Mouse (Mus musculus) heart, embryonic 12.5 days (tissue): ENCODE data around the gene Tbc1d4. TPM values are rescaled to one million over a fixed set of nuclear protein-coding genes. Genes with fewer than 3 reads are reported as not detected.
"Not testable (repeated sequence)": the region's sequence is repeated elsewhere in the genome, so short reads cannot be mapped to it uniquely, and the experiment has no call there.

Experiments
- ATAC-seq: fragments of 200-750 bp; cut with Nextera tagmentation; 2 replicates; pipeline ENCODE4 v1.8.0; 2017; ENCODE audit warnings: moderate TSS enrichment, moderate library complexity; ENCODE audit not compliant: insufficient number of reproducible peaks, low FRiP score
- H3K27ac ChIP-seq: fragments of 300-500 bp; sonication (generic); 2 replicates; pipeline ENCODE4 v1.5.1; 2016; ENCODE audit warnings: mild to moderate bottlenecking, moderate library complexity; ENCODE audit not compliant: poor library complexity, severe bottlenecking
- H3K27me3 ChIP-seq: fragments of 300-500 bp; sonication (generic); replicated peaks from 2 replicates; pipeline ENCODE4 v1.6.1; 2016; ENCODE audit warnings: mild to moderate bottlenecking, moderate library complexity
- H3K36me3 ChIP-seq: fragments of 300-500 bp; sonication (generic); 2 replicates; pipeline ENCODE4 v1.6.1; 2016; ENCODE audit warnings: mild to moderate bottlenecking, moderate library complexity
- H3K4me1 ChIP-seq: fragments of 300-500 bp; sonication (generic); replicated peaks from 2 replicates; pipeline ENCODE4 v1.6.1; 2016; ENCODE audit warnings: mild to moderate bottlenecking
- H3K4me2 ChIP-seq: fragments of 300-500 bp; sonication (generic); 2 replicates; pipeline ENCODE4 v1.6.1; 2016; ENCODE audit warnings: mild to moderate bottlenecking, moderate library complexity
- H3K4me3 ChIP-seq: fragments of 300-500 bp; sonication (generic); 2 replicates; pipeline ENCODE4 v1.5.1; 2016; ENCODE audit warnings: mild to moderate bottlenecking
- H3K9ac ChIP-seq: fragments of 300-500 bp; sonication (generic); 2 replicates; pipeline ENCODE4 v1.6.1; 2016; ENCODE audit warnings: mild to moderate bottlenecking, moderate library complexity
- H3K9me3 ChIP-seq: fragments of 300-500 bp; sonication (generic); replicated peaks from 2 replicates; pipeline ENCODE4 v1.6.1; 2016; ENCODE audit warnings: mild to moderate bottlenecking, moderate library complexity
- WGBS: fragments of 180-500 bp; shearing (Covaris S2); methylation state at CpG from one replicate; pipeline ENCODE4 v1.1.7; 2016; 5-methylcytosine and 5-hydroxymethylcytosine counted together
- polyA plus RNA-seq: library from polyadenylated mRNA; unstranded; fragments of >200 nt; fragmentation: Nextera tagmentation; extraction: Ambion mirVana; gene quantifications from 2 replicates; pipeline ENCODE4 v1.2.1, GENCODE M21; 2016

Gene Tbc1d4
- polyA plus RNA-seq, 1 experiment from 2014 or later: 28.8 TPM

DNA sequence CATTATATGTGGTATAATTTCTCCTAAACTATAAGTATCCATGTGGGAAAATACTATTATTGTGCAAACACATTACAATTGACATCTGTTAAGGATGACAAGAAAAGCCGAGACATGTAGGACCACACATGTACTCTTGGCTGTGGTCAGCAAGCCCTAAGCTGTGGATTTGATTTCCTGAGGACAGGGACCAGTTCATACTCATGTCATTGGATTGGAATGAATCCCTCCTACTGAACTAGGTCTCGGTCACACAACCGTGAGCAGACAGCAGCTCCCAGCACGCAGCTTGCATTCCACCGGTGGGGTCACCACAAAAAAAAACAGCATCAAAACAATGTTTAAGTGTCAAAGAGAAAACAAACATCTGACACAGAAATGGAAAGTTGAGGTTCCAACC lies 15.0 kb downstream of the Tbc1d4 start:
- 0 out of 2 replicates have a peak, but pooled peaks cover 4% of the 10 kb centered on the region for H3K9me3 ChIP-seq
- no peak overlapping the region for H3K9ac ChIP-seq
- WGBS: 66% methylated on average over 5 of the region's 5 CpGs
- no peaks in the 10 kb centered on the region for H3K27me3 ChIP-seq
- H3K27ac ChIP-seq: no peak overlapping the region
- H3K4me2 ChIP-seq: no peak overlapping the region
- ATAC-seq: no peak
- H3K4me3 ChIP-seq: no peak overlapping the region
- H3K4me1 ChIP-seq: peaks cover 11% of the 10 kb centered on the region
- peaks cover 3% of the 10 kb centered on the region; the same call in 1 of the 2 replicates for H3K36me3 ChIP-seq

DNA sequence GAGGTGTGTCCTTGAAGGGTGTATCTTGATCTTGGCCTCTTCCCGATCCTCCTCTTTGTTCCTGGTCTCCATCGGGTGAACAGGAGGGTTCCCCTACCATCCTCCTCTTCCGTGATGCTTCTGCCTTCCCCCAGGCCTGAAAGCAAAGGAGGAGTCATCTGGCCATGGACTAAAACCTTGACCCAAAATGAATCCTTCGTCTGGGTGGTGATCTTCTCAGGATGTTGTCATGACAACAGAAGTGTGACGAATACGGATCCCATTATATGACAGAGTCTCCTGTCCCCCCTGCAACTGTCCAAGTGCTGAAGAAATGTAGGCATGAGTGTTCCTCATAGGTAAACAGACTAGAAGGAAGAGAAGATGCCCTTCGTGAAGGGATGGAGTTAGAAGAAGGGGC lies 15.7 kb downstream of the Tbc1d4 start:
- Histone ChIP-seq H3K4me3 (no peak overlapping the region), H3K4me2 (no peak overlapping the region), H3K27me3 (no peaks in the 10 kb centered on the region), H3K9ac (no peak overlapping the region), H3K4me1 (peaks cover 13% of the 10 kb centered on the region), H3K27ac (no peak overlapping the region), H3K36me3 (peaks cover 3% of the 10 kb centered on the region; the same call in 1 of the 2 replicates), H3K9me3 (0 out of 2 replicates have a peak, but pooled peaks cover 4% of the 10 kb centered on the region)
- 82% methylated on average over 7 of the region's 7 CpGs for WGBS
- no peak for ATAC-seq

- no peaks in the 10 kb centered on the region for H3K27me3 ChIP-seq
- no peak overlapping the region for H3K4me3 ChIP-seq
- 0 out of 2 replicates have a peak, but pooled peaks cover 4% of the 10 kb centered on the region for H3K9me3 ChIP-seq
- H3K4me2 ChIP-seq: no peak overlapping the region
- H3K36me3 ChIP-seq: peaks cover 3% of the 10 kb centered on the region; the same call in 1 of the 2 replicates
- no peak overlapping the region for H3K27ac ChIP-seq
- 79% methylated on average over 5 of the region's 5 CpGs for WGBS
- peaks cover 30% of the 10 kb centered on the region for H3K4me1 ChIP-seq
- no peak overlapping the region for H3K9ac ChIP-seq
- ATAC-seq: no peak
Measured at GRCm38 (mm10) chr14:101591101-101591500, 17.9 kb downstream of the Tbc1d4 start.

DNA sequence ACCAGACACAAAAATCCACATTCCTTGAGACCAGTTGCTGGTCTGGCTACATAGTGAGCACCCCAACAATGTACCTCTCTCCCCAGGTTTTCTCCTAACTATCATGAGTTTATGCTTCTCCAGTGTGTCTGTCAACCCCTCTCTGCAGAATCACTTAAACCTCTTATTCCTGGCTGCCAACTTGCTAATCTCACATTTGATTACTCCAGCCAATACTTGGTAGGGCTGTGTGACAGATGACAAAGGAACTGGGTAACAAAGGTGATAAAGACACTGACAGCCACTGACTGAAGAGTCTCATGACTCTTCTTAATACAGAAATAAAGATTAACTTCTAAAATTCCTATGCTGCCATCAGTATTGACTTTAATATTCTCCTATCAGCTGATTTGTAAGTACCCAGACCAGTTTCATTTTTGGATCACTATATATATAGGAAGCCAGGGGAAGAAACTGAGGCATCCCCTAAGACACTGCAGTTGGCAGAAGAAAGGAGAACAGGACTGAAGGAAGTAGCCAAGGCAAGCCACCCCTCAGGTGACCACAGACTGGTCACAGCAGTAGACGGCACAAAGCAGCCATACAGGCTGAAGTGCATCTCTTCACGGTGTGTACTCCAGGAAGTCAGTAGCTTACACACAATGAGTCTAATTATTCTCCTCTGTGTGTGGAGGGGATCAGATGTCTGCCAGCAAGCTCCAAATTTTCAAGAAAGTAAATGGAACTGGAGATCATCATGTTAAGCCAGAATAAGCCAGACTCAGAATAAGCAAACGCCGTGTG lies 20.6 kb downstream of the Tbc1d4 start:
- H3K9me3 ChIP-seq, H3K4me2 ChIP-seq, H3K4me3 ChIP-seq, H3K9ac ChIP-seq, H3K27ac ChIP-seq, H3K27me3 ChIP-seq, ATAC-seq, H3K36me3 ChIP-seq: not testable (repeated sequence)
- peaks cover 32% of the 10 kb centered on the region for H3K4me1 ChIP-seq
- WGBS: 48% methylated on average over 3 of the region's 4 CpGs

GRCm38 (mm10) chr14:101587366-101588040 lies 21.5 kb downstream of the Tbc1d4 start:
- H3K36me3 ChIP-seq, H3K9me3 ChIP-seq, H3K27ac ChIP-seq, ATAC-seq, H3K4me3 ChIP-seq, H3K9ac ChIP-seq, H3K27me3 ChIP-seq, H3K4me2 ChIP-seq: not testable (repeated sequence)
- H3K4me1 ChIP-seq: peaks cover 32% of the 10 kb centered on the region
- 76% methylated on average over 4 of the region's 6 CpGs for WGBS

GRCm38 (mm10) chr14:101586096-101586495 lies 22.9 kb downstream of the Tbc1d4 start:
- H3K27me3 ChIP-seq: no peaks in the 10 kb centered on the region
- H3K9ac ChIP-seq: no peak overlapping the region
- H3K27ac ChIP-seq: peak overlapping the region; percentile 10
- H3K36me3 ChIP-seq: peaks cover 8% of the 10 kb centered on the region; the same call in 1 of the 2 replicates
- 0 out of 2 replicates have a peak, but pooled peaks cover 4% of the 10 kb centered on the region for H3K9me3 ChIP-seq
- H3K4me1 ChIP-seq: peaks cover 32% of the 10 kb centered on the region
- H3K4me3 ChIP-seq: no peak overlapping the region
- no peak overlapping the region for H3K4me2 ChIP-seq
- ATAC-seq: no peak
- 33% methylated on average over 7 of the region's 7 CpGs for WGBS

GRCm38 (mm10) chr14:101575651-101576050 lies 33.3 kb downstream of the Tbc1d4 start:
- no peak overlapping the region for H3K9ac ChIP-seq
- no peak overlapping the region for H3K4me3 ChIP-seq
- H3K27ac ChIP-seq: no peak overlapping the region
- H3K4me1 ChIP-seq: peaks cover 12% of the 10 kb centered on the region
- no peak overlapping the region for H3K4me2 ChIP-seq
- no peaks in the 10 kb centered on the region for H3K27me3 ChIP-seq
- 62% methylated on average over 3 of the region's 3 CpGs for WGBS
- H3K36me3 ChIP-seq: peaks cover 6% of the 10 kb centered on the region; the same call in 1 of the 2 replicates
- ATAC-seq: no peak
- H3K9me3 ChIP-seq: no peaks in the 10 kb centered on the region

DNA sequence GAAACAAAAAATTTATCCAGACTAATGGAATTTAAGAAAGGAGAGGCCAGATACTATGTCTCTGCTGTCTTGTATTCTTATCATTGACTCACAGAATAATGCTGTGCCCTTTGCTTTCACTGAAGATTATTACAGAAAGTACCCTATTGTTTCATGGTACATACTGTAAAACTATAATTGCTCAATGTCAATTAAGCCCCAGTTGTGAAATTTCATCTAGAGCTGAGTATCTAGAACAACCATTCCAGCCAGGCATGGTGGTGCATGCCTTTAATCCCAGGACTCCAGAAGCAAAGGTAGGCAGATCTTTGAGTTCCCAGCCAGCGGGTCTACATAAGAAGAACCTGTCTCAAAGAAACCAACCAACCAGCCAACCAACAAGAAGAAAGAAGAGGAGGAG lies 34.5 kb downstream of the Tbc1d4 start:
- no peak overlapping the region for H3K4me3 ChIP-seq
- no peaks in the 10 kb centered on the region for H3K36me3 ChIP-seq
- no peak overlapping the region for H3K9ac ChIP-seq
- no peaks in the 10 kb centered on the region for H3K9me3 ChIP-seq
- peaks cover 15% of the 10 kb centered on the region for H3K4me1 ChIP-seq
- no peak overlapping the region for H3K27ac ChIP-seq
- 93% methylated on average over 1 of the region's 1 CpGs for WGBS
- no peaks in the 10 kb centered on the region for H3K27me3 ChIP-seq
- no peak overlapping the region for H3K4me2 ChIP-seq
- no peak for ATAC-seq

DNA sequence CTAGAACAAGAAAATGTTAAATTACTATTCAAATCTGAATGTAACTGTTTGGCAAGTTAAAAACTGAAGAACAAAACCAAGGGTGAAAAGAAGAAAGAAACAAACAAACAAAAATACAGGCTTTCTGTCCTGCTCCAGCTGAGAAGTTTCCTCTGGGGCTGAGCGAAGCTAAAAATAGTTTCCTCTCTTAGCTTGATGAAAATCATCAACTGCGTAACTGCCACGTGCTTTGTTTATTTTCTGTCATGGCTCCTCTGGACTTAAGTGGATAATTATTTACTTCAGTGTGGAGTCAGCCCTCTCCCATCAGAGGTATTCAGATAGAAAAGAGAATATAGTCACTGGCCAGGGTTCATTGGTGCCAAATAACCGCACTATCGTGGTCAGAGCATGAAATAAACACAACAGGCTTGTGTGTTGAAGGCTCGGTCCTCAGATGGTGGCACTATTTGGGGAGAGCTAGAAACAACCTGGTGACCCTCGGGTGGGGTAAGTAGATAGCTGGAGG lies 35.8 kb downstream of the Tbc1d4 start:
- Histone ChIP-seq H3K4me3 (no peak overlapping the region), H3K9ac (no peak overlapping the region), H3K4me1 (peaks cover 23% of the 10 kb centered on the region), H3K36me3 (no peaks in the 10 kb centered on the region), H3K27ac (peak overlapping the region; percentile 53), H3K27me3 (no peaks in the 10 kb centered on the region), H3K4me2 (no peak overlapping the region), H3K9me3 (no peaks in the 10 kb centered on the region)
- WGBS: 44% methylated on average over 7 of the region's 7 CpGs
- ATAC-seq: no peak

- no peak overlapping the region for H3K27ac ChIP-seq
- H3K9ac ChIP-seq: no peak overlapping the region
- no peak overlapping the region for H3K4me3 ChIP-seq
- peaks cover 29% of the 10 kb centered on the region for H3K4me1 ChIP-seq
- no peaks in the 10 kb centered on the region for H3K36me3 ChIP-seq
- WGBS: 51% methylated on average over 2 of the region's 2 CpGs
- no peaks in the 10 kb centered on the region for H3K9me3 ChIP-seq
- ATAC-seq: peak; percentile 15; the same call in 1 of the 2 replicates
- H3K4me2 ChIP-seq: no peak overlapping the region
- no peaks in the 10 kb centered on the region for H3K27me3 ChIP-seq
Measured at GRCm38 (mm10) chr14:101568828-101569227, 40.2 kb downstream of the Tbc1d4 start.

GRCm38 (mm10) chr14:101566717-101567116 lies 42.3 kb downstream of the Tbc1d4 start:
- H3K27me3 ChIP-seq: no peaks in the 10 kb centered on the region
- H3K9ac ChIP-seq: no peak overlapping the region
- H3K27ac ChIP-seq: peak overlapping the region; percentile 8; the same call in 1 of the 2 replicates
- peaks cover 25% of the 10 kb centered on the region for H3K4me1 ChIP-seq
- H3K4me3 ChIP-seq: no peak overlapping the region
- 89% methylated on average over 2 of the region's 2 CpGs for WGBS
- H3K9me3 ChIP-seq: no peaks in the 10 kb centered on the region
- no peaks in the 10 kb centered on the region for H3K36me3 ChIP-seq
- no peak overlapping the region for H3K4me2 ChIP-seq
- no peak for ATAC-seq
